Mouse (Mus musculus) spleen, adult 12 weeks (tissue): ENCODE results near the gene Fam124b.

Experiments used
- DNase-seq: peaks from one replicate; pipeline ENCODE4 v3.0.0; 2022; ENCODE audit warnings: low spot score

Gene Fam124b

DNA sequence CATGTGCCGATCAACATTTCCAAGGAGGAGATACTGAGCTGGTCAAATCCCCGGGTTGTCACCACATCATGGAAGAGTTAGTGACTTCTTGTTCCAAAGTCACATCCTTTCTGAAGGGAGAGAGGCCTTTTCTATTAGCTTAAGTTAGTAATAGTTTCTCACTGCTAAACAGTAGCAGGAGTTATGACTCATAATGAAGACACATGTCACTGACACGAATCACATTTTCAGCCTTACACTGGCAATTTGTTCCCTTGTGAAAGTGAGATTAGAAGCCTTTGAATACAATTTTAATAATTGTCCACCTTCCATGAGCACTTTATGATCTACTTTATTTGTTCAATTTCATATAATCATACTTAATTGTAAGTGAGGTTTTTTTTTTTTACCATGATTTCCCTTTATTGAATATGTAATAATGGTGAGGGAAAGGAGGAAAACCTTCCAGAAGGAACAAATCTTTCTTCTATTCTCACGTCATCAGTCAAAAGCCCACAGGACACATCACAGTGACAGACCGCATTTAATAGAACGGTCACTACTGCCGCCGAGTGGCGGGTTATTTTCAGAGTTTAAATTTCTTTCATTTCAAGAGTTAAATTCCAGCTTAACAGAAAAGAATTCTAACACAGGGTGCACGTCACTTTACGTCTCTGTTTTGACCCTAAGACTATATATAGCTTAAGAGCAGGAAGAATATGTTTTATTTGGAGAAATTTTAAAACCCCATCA is 40.5 kb downstream of the Fam124b start:
- DNase-seq = no peak

DNA sequence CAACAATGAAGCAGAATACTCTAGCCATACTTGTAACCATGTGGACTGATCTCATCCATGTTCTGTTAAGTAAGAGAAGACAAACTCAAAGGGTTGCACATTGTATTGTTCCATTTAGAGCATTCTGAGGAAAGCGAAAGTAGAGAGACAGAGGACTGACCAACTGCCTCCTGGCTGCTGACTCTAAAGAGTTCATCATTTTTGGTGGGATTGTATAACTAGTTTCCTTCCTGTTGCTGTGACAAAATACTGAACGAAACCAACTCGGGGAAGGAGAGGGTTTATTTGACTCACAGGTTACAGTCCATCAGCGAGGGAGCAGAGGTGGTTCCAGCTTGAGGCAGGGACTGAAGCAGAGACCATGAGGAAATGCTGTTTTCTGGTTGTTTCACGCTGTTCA is 50.6 kb downstream of the Fam124b start:
- DNase-seq = no peak

DNA sequence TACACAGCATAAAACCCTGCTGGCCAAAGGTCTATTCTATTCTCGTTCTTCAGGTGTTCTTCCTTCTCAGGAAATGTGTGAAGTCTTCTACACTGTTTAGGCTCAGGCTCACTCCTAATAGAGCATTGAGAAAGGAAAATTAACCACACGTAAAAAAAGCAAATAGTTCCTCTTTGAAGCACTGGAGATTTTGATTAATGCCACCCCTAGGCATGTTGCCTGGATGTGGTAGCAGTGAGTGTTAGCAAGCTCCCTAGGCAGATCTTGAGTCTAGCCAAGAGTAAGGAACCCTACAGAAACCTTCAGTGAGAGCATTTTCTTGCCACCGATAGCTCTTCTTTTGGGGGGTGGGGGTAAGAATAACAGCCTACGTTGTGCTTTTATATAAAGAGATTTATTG is 51.7 kb downstream of the Fam124b start:
- no peak for DNase-seq

DNA sequence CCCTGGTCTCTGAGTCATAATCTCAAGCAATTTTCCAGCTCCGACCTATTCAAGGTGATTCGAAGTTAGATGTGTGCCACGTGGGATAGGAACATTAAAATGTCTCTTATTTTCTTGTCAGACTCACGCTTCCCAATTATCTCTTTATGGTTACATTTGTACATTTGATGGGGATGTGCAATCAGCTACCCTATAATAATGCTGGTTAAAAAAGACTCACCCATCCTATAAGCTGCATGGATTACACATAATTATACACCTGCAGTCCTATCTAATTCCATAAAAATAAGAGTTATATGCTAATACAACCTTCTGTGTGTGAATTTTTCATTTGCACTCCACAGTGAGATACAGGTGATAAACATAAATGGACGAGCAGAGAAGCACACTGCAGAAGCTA is 52.9 kb downstream of the Fam124b start:
- DNase-seq = no peak

DNA sequence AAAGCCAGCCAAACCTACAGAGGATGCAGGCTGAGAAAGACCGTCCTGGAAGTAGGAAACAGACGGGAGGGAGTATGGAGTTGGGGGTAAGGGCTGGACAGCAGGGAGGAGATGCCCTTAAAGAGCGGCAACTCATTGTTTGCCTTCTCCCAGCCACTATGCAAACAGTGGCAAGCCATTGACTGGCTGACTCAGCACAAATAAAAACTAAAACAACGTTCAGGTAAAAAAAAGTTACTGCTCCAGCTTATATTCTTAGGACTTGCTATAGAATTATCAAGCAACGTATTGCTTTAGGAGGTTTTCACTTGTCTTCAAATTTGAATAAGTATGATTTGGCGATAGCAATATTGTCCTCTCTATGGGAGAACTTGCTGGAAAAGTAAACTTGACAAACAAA is 55.3 kb downstream of the Fam124b start:
- DNase-seq = no peak

DNA sequence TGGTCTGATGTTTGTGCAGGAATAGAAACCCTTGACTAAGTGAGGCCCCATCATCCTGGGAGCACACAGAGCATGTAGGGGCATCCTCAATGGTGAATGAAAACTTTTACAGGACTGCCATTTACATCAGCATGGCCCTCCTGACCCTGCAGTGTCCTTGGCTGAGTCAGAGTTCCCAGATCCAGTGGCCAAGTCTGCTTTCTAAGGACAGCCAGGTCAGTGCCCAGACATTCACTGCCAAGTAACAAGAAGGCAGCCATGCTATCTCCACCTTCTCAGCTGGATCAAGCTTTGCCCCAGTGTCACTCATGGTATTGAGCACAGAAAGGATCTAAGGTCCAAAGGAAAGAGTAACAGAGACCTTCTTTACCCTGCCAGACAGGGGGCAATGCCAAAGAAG is 58.7 kb downstream of the Fam124b start:
- DNase-seq = no peak

DNA sequence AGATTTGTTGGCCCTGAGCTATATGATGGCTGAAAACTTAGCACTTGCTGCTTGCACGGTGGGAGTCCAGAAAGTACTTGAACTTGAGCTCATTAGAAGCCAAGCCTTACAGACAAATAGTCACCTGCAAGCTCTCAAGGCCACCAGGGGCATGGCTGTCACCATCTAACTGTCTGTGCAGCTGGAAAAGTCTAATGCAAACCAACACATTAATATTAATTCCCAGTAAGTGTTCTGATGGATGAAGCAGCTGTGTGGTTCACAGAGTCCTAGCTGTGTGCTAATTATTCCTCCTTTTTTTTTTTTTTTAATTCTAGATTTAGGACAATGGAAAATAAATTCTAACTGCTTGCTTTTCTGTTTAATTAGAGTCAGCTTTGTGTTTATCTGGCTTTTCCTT is 63.4 kb downstream of the Fam124b start:
- DNase-seq = no peak

DNA sequence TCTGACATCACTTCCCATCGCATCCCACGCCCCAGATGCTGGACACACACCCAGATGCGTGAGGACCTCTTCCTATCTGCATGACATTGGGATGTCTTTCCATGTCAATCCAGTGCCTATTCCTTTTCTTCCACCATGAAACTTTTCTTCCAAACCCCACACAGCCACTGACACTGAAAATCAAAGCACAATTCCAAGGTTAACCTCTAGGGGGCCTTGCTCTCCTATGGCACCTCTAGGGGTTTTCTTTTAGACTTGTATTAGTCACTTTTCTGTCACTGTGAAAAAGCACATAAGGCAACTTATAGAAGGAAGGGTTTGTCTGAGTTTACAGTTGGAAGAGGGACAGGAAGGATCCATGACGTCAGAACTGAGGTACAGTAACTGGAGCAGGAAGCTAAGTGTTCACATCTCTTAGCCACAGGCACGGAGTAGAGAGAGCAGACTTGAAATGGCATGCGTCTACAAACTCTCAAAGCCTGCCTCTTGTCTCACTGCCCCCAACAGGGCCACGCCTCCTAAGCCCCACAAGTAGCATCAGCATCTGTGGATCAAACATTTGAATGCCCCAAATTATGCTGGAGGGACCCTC is 65.1 kb downstream of the Fam124b start:
- no peak for DNase-seq

DNA sequence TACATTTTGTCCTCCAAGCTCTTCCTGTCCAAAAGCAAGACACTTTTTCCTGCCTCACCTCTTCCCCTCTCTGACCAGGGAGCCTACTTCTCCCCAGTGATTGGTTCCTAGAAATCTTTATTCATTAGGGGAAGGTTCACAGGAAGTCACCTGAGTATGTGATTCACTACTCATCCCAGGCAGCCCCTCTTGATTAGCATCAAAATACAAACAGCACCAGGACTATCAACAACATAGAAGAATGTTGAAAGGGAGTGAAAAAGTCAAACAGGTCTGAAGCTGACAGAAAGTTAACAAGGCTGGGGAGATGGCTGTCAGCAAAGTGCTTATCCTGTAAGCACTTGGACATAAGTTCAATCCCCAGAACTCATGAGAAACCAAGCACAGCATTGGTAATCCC is 67.6 kb downstream of the Fam124b start:
- DNase-seq = no peak
